Mouse (Mus musculus) forebrain, embryonic 13.5 days (tissue): ENCODE measurements at regions not wholly inside any gene's neighbourhood (a gene's known extent, or its start where the extent isn't known, plus 50 kb on each side); places are given as distances from the start of the nearest gene placed in this dataset.

Experiments
- ATAC-seq: fragments of 200-750 bp; cut with Nextera tagmentation; 2 replicates; pipeline ENCODE4 v1.8.0; 2017
- H3K27ac ChIP-seq: fragments of 300-500 bp; sonication (generic); 2 replicates; pipeline ENCODE4 v1.5.1; 2015; ENCODE audit warnings: inconsistent platforms, mild to moderate bottlenecking, moderate library complexity
- H3K27me3 ChIP-seq: fragments of 300-500 bp; sonication (generic); 2 replicates; pipeline ENCODE4 v1.6.1; 2015; ENCODE audit warnings: mild to moderate bottlenecking, inconsistent platforms
- H3K36me3 ChIP-seq: fragments of 300-500 bp; sonication (generic); 2 replicates; pipeline ENCODE4 v1.6.1; 2015; ENCODE audit warnings: mild to moderate bottlenecking, inconsistent platforms; ENCODE audit not compliant: poor library complexity, severe bottlenecking
- H3K4me1 ChIP-seq: fragments of 300-500 bp; sonication (generic); 2 replicates; pipeline ENCODE4 v1.6.1; 2015; ENCODE audit warnings: inconsistent platforms
- H3K4me2 ChIP-seq: fragments of 300-500 bp; sonication (generic); 2 replicates; pipeline ENCODE4 v1.6.1; 2015; ENCODE audit warnings: inconsistent platforms, mild to moderate bottlenecking, moderate library complexity
- H3K4me3 ChIP-seq: fragments of 300-500 bp; sonication (generic); 2 replicates; pipeline ENCODE4 v1.5.1; 2015; ENCODE audit warnings: mild to moderate bottlenecking, inconsistent platforms
- H3K9ac ChIP-seq: fragments of 300-500 bp; sonication (generic); 2 replicates; pipeline ENCODE4 v1.6.1; 2015; ENCODE audit warnings: mild to moderate bottlenecking, inconsistent platforms
- H3K9me3 ChIP-seq: fragments of 300-500 bp; sonication (generic); replicated peaks from 2 replicates; pipeline ENCODE4 v1.6.1; 2016; ENCODE audit warnings: inconsistent platforms
- WGBS: fragments of 180-500 bp; shearing (Covaris S2); methylation state at CpG from one replicate; pipeline ENCODE4 v1.1.7; 2015; 5-methylcytosine and 5-hydroxymethylcytosine counted together

- H3K4me3 ChIP-seq, result no peak overlapping the region
- no peaks in the 10 kb centered on the region for H3K27me3 ChIP-seq
- H3K9me3 ChIP-seq, result no peaks in the 10 kb centered on the region
- no peaks in the 10 kb centered on the region for H3K36me3 ChIP-seq
- WGBS, result 86% methylated on average over 1 of the region's 1 CpGs
- no peak overlapping the region for H3K4me2 ChIP-seq
- H3K9ac ChIP-seq, result no peak overlapping the region
- ATAC-seq, result no peak
- no peak overlapping the region for H3K27ac ChIP-seq
- no peaks in the 10 kb centered on the region for H3K4me1 ChIP-seq
Measured at GRCm38 (mm10) chr3:46583351-46583750, 135.3 kb upstream of the Pabpc4l start.

- Histone ChIP-seq H3K36me3 (no peaks in the 10 kb centered on the region), H3K9me3 (no peaks in the 10 kb centered on the region), H3K4me2 (no peak overlapping the region), H3K27ac (no peak overlapping the region), H3K9ac (no peak overlapping the region), H3K27me3 (no peaks in the 10 kb centered on the region), H3K4me3 (no peak overlapping the region), H3K4me1 (no peaks in the 10 kb centered on the region)
- ATAC-seq, result peak; percentile 57
- 20% methylated on average over 6 of the region's 6 CpGs for WGBS
Measured at GRCm38 (mm10) chr3:46566636-46567235, 118.7 kb upstream of the Pabpc4l start.

- no peak overlapping the region for H3K27ac ChIP-seq
- H3K36me3 ChIP-seq, result no peaks in the 10 kb centered on the region
- H3K9me3 ChIP-seq, result no peaks in the 10 kb centered on the region
- 86% methylated on average over 3 of the region's 3 CpGs for WGBS
- no peak overlapping the region for H3K9ac ChIP-seq
- ATAC-seq, result no peak
- H3K4me1 ChIP-seq, result no peaks in the 10 kb centered on the region
- no peaks in the 10 kb centered on the region for H3K27me3 ChIP-seq
- no peak overlapping the region for H3K4me2 ChIP-seq
- no peak overlapping the region for H3K4me3 ChIP-seq
Measured at GRCm38 (mm10) chr3:46553590-46553989, 105.6 kb upstream of the Pabpc4l start.

GRCm38 (mm10) chr3:46538660-46539059 is 90.6 kb upstream of the Pabpc4l start:
- no peak overlapping the region for H3K9ac ChIP-seq
- no peak for ATAC-seq
- H3K4me2 ChIP-seq, result no peak overlapping the region
- 82% methylated on average over 3 of the region's 3 CpGs for WGBS
- no peaks in the 10 kb centered on the region for H3K4me1 ChIP-seq
- H3K9me3 ChIP-seq, result no peaks in the 10 kb centered on the region
- H3K27me3 ChIP-seq, result no peaks in the 10 kb centered on the region
- H3K27ac ChIP-seq, result no peak overlapping the region
- no peak overlapping the region for H3K4me3 ChIP-seq
- H3K36me3 ChIP-seq, result no peaks in the 10 kb centered on the region

- H3K9me3 ChIP-seq, result no peaks in the 10 kb centered on the region
- no peak overlapping the region for H3K4me2 ChIP-seq
- no peak overlapping the region for H3K4me3 ChIP-seq
- no peak overlapping the region for H3K27ac ChIP-seq
- H3K36me3 ChIP-seq, result no peaks in the 10 kb centered on the region
- H3K9ac ChIP-seq, result no peak overlapping the region
- ATAC-seq, result no peak
- no peaks in the 10 kb centered on the region for H3K4me1 ChIP-seq
- WGBS, result 92% methylated on average over 1 of the region's 1 CpGs
- H3K27me3 ChIP-seq, result no peaks in the 10 kb centered on the region
Measured at GRCm38 (mm10) chr3:46511157-46511556, 63.1 kb upstream of the Pabpc4l start.

GRCm38 (mm10) chr3:46503713-46504112 is 55.7 kb upstream of the Pabpc4l start:
- H3K4me3 ChIP-seq, result no peak overlapping the region
- WGBS, result 92% methylated on average over 3 of the region's 3 CpGs
- H3K4me1 ChIP-seq, result no peaks in the 10 kb centered on the region
- no peak for ATAC-seq
- no peaks in the 10 kb centered on the region for H3K9me3 ChIP-seq
- no peak overlapping the region for H3K4me2 ChIP-seq
- H3K27ac ChIP-seq, result no peak overlapping the region
- H3K36me3 ChIP-seq, result no peaks in the 10 kb centered on the region
- H3K9ac ChIP-seq, result no peak overlapping the region
- no peaks in the 10 kb centered on the region for H3K27me3 ChIP-seq
